Mouse (Mus musculus): ENCODE results near the gene Kcnb1.
"Not testable (repeated sequence)": the region's sequence is repeated elsewhere in the genome, so short reads cannot be mapped to it uniquely, and the experiment has no call there.

The Kcnb1 gene

GRCm38 (mm10) chr2:167204686-167205085 is 14.7 kb upstream of the Kcnb1 start:
- DNase-seq (ENCODE audit: low spot score), result not testable (repeated sequence)

DNA sequence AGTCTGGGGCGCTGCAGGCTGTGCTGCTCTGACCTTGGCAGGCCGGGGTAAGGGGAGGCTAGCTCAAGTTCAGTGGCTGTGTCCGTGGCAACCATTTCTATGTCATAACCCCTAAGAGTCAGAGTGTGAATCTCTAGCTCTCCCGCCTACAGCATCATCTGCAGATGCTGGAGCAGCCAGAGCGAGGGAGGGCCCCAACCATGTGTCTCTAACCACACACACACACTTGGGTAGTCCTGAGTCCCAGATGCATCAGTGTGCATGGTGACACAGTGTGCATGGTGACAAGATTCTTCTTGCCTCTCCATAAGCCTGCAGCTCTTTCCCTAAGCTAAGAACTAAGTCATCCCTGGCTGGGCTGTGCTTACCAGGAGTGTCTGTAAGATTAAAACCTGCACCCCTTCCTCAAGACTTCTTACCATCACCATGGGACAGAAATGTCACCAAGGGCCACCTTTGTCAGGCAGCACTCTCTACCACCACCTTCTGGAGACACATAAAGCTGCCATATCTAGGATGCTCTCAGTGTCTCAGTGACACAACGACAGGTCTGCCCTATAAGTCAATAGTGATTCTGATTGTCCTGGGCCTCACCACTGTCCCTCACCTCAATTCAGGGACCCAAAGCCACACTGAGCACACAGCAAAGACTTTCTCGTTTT is 13.7 kb upstream of the Kcnb1 start:
- DNase-seq (ENCODE audit: low spot score), result no peak

- no peak for DNase-seq (ENCODE audit: low spot score)
These were observed 11.7 kb upstream of the Kcnb1 start for GRCm38 (mm10) chr2:167201463-167202291.

GRCm38 (mm10) chr2:167198660-167199427 is 8.9 kb upstream of the Kcnb1 start:
- DNase-seq (ENCODE audit: low spot score), result no peak

DNA sequence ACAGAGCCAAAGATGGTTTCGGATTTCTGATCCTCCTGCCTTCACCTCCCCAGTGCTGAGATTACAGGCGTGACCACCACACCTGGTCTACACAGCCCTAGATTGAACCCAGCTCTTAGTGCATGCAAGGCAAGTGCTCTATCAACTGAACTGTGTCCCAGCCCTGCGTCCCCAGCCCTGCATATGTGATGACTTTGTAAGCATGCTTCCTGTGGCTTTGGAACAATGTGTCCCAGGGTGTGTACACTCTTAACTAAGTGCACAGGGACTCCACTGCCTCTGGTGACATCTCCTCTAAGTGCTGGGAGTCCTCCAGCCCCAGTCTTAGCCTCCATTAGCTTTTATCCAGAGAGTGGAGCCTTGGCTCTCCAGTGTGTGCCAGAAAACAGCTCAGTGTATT is 3.4 kb upstream of the Kcnb1 start:
- DNase-seq (ENCODE audit: low spot score), result no peak

DNA sequence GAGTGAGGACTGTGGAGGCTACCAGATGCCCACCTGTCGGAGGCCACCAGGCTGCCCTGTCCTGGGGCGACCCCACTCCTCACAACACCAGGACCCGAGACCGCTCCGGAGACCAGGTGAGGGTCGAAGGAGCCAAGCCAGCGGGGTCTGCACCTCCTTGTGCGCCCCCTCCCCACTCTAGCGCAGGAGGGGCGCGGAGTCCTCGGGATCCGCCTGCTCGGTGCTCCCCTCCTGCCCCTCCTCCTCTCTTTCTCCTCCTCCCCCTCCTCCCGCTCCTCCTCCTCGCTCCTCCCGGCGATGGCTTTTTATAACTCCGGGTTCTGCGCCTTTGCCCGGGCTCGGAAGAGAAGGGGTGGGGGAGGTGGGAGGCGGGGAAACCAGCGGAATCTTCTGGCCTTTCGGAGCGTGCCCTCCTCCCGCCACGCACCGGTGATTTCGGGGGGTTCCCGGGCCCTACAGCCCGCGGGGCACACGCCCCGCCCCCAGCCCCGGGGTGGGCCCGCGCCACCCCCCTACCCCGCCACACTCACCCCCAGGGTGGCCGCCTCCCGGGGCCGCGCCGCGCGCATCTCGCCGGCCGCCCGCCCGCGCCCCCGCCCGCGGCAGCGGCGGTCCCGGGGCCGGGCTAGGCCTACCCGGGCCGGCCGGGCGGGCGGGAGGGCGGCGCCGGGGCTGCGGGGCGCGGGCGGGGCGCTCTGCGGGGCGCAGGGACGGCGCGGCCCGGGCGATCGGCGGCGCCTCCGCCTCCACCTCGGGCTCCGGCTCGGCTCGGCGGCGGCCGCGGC is 472 bp downstream of the Kcnb1 start:
- no peak for DNase-seq (ENCODE audit: low spot score)

DNA sequence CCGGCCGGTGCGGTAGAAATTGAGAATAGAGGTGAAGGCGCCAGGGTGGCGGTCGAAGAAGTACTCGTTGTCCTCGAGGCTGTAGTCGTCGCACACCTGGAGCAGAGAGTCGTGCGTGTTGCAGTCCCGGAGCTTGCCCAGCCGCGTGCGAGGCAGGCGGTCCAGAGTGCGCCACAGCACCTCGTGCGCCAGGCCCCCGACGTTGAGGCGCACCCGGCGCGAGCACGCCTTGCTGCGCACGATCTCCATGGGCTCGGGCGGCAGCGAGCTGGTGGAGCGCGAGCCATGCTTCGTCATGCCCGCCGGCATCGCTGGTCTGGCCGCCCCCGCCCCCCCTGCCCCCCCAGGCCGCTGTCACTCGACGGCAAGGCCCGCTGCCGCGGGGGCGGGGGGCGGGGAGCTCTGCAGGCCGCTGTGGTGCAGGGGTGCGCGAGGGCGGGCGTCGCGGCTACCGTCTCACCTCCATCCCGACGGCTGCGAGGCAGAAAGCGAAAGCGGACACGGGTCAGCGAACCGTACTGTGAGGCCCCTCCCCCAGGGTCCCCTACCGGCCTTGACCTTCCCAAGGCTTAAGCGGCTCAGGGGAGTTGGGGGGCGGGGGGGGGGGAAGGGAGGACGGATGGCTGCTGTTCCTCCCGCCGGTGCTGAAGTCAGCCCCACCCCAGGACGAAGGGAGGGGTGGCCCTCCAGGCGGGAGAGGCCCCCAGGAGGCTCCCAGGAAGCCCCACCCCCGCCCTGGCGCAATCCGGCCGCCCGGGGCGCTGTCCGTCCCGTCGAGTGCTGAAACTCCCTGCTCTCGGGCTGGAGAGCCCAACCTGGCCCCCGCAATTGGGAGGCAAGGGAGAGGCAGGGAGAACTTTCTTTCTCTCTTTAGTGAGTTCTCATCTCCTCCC is 1.4 kb downstream of the Kcnb1 start:
- peak; percentile 34 for DNase-seq (ENCODE audit: low spot score)

DNA sequence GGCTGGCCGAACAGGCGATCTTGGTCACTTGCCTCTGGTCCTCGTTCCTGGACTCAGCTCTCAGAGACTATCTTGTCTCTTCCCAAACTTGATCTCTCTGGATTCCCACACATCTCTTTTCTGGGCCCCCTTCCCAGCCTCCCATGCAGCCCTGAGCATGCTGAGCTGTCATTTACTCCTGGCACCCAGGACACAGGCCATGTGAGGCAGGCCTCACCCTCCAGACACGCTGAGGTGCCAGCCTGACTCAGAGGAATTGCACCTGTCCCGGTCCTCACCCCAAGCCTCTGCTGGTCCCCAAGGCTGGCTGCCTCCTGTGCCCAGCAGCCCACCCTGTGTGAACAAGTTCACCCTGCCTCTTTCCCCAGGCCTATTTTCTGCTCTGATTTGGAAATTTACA is 2.8 kb downstream of the Kcnb1 start:
- no peak for DNase-seq (ENCODE audit: low spot score)

GRCm38 (mm10) chr2:167186544-167186943 is 3.4 kb downstream of the Kcnb1 start:
- no peak for DNase-seq (ENCODE audit: low spot score)

DNA sequence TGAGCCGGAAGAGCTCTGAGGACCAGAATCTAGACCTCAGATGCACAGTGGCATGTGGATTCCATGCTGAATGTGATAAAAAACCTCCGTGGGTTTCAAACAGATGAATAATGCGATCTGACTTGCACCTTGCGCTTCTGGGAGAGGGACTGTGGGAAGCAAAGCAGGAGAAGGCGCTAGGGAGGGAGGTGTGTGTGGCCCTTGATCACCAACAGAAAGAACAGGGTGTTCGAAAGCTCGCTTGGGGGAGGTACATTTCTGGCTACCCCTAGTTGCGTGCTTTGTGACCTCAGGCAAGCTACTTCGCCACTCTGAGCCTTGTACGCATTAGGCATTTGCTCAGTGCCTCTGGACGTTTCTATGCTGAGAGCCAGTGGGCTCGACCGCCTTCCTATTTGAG is 4.0 kb downstream of the Kcnb1 start:
- no peak for DNase-seq (ENCODE audit: low spot score)

- no peak for DNase-seq (ENCODE audit: low spot score)
These were observed 4.5 kb downstream of the Kcnb1 start for GRCm38 (mm10) chr2:167185432-167185831.

DNA sequence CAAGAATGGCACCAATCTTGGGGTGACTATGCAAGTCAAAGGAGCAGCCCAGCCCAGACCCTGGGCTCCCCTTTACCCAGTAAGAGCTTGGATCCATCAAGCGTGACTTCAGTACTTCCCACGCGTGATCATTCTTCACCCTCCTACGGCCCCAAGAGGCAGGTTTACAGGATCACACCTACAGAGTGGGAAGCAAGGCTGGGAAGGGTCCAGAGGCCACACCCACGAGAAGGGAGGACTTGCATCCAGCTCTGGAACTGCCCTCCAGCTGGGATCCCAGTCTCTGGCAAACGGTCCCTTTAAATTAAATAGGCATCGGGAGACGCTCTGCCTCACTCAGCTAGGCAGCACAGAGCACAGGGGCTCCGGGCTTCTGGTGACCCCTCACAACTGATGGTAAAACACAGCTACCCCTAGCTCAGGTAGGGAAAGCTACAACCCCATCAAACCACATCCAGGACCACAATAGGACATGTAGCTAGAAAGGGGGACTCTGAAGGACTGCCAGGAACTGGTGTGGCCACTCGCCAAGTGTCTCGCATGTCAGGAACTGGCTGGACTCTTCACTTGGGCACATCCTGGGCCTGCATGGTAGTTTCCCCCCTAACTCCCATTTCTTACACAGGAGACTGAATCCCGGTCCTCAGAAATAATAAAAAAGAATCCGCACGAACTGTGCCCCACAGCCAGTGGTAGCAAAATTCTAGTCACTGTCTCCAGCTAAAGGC is 8.1 kb downstream of the Kcnb1 start:
- DNase-seq (ENCODE audit: low spot score), result no peak

DNA sequence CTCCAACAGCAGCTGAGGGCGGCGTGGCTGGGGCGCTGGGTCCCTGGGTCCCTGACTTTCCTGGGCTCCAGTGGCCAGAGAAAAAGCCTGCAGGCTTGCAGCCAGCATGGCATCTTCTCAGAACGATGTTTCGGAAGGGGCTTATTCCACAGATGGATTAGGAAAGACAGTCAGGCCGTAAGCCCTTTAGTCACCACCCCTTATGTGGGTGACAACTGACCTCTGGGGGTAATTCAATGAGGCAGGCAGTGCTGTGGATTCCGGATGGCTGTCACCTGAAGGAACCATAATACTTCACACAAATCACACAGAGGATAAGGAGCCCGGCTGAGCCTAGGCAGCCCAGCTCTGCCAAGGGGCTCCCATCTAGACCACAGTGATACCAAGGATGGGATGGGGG is 8.9 kb downstream of the Kcnb1 start:
- DNase-seq (ENCODE audit: low spot score), result no peak

DNA sequence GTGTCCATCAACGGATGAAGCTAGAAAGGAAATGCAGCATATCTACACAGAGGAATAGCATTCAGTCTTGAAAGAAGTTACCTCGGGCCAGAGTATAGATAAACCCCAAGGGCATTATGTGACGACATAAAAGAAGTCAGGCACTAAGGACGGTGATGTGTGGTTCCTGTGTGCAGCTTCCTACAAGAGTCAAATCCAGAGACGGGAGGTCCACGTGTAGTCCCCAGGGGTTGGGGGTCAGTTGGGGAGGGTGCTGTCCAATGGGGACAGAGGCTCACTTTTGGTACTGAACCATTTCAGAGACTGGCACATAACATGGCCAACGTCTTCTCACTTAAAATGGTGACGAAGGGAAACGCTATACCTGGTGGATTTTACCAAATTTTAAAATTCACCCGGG is 10.7 kb downstream of the Kcnb1 start:
- no peak for DNase-seq (ENCODE audit: low spot score)

GRCm38 (mm10) chr2:167177231-167177641 is 12.7 kb downstream of the Kcnb1 start:
- DNase-seq (ENCODE audit: low spot score), result no peak

GRCm38 (mm10) chr2:167175284-167175683 is 14.7 kb downstream of the Kcnb1 start:
- DNase-seq (ENCODE audit: low spot score), result no peak

- no peak for DNase-seq (ENCODE audit: low spot score)
These were observed 16.7 kb downstream of the Kcnb1 start for GRCm38 (mm10) chr2:167173051-167173875.

DNA sequence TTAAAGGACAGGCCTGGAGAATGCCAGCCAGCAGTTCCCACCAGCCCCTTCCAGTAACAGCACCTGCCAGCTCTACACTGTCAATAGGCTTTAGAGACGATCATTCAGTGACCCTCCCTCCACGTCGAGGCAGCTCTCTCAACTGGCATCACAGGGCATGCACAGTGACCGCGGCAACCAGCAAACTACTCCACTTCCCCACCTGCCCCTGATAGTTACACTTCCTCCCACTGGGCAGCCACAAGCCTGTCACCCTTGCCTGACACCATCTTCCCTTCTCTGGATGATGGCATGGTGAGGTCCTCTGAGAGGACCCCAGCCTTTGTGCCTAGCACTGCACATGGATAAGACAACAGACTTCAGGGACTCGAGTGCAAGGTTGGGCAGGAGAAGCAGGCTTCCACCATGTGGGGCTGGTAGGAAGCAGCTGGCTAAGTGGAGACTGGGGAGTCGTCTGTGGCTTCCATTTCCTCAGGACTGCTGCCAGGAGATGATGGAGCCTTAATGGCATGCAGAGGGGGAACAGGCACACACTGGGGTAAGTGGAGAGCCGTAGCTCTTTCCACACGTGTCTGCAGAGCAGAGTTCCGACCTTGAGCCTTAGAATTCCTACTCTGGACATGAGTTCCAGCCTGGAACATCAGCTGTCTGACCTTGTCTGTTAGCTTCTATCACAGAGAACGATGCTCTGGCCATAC is 22.3 kb downstream of the Kcnb1 start:
- no peak for DNase-seq (ENCODE audit: low spot score)

GRCm38 (mm10) chr2:167163600-167163999 is 26.4 kb downstream of the Kcnb1 start:
- DNase-seq (ENCODE audit: low spot score), result no peak
